Comparison of ENCODE assay signal across 25 mouse cellular contexts in the genomic region with DNA sequence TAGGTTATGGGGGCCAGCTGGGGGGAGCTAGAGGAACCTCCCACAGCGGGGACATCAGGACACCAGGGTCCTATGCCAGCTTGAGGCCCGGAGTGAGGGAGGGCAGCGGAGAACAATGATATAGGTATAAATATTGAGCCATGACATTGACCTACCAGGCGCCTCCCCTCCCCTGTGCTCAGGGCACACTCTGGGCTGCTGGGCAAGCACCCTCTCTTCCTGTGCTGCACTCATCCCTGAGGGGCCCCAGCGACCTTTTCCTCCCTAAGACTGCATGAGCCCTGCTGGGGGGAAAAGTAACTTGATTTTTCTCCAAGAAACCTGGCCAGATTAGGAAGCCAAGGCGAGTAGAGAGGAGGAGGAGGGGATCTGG. TPM values are rescaled to one million over a fixed set of nuclear protein-coding genes. Genes with fewer than 3 reads are reported as not detected.
"Had no signal": no experiment of that assay in that cellular context is flagged by ENCODE, and none has a peak within 500 bp of the region (broad histone marks: within the 10 kb centered on the region; RNA-seq: fewer than 3 reads in every experiment).

No protein-coding gene starts in this region.

RNA-seq across cellular contexts. Expression of a gene that starts 11.4 kb away (rescaled TPM):
- polyA plus RNA-seq: heart, embryonic 10.5 days; heart, embryonic 11.5 days; heart, embryonic 12.5 days; heart, embryonic 13.5 days; heart, embryonic 14.5 days; heart, embryonic 15.5 days; heart, embryonic 16.5 days; heart, postnatal 0 days; hindbrain, embryonic 10.5 days; hindbrain, embryonic 11.5 days; hindbrain, embryonic 12.5 days; hindbrain, embryonic 13.5 days; hindbrain, embryonic 14.5 days; hindbrain, embryonic 15.5 days; hindbrain, embryonic 16.5 days; hindbrain, postnatal 0 days; inflammation-experienced regulatory T-cells, adult 6 months; intestine, embryonic 14.5 days; intestine, embryonic 15.5 days; intestine, embryonic 16.5 days; intestine, postnatal 0 days; kidney, embryonic 15.5 days; kidney, embryonic 16.5 days; large intestine, adult 2 months had no signal

RNA-seq across cellular contexts. Expression of a gene that starts 46.9 kb away (rescaled TPM):
- polyA plus RNA-seq: heart, embryonic 10.5 days; heart, embryonic 11.5 days; heart, embryonic 12.5 days; heart, embryonic 13.5 days; heart, embryonic 14.5 days; heart, embryonic 15.5 days; heart, embryonic 16.5 days; heart, postnatal 0 days; hindbrain, embryonic 10.5 days; hindbrain, embryonic 11.5 days; hindbrain, embryonic 12.5 days; hindbrain, embryonic 13.5 days; hindbrain, embryonic 14.5 days; hindbrain, embryonic 15.5 days; hindbrain, embryonic 16.5 days; hindbrain, postnatal 0 days; inflammation-experienced regulatory T-cells, adult 6 months; intestine, embryonic 14.5 days; intestine, embryonic 15.5 days; intestine, embryonic 16.5 days; intestine, postnatal 0 days; kidney, adult 2 months; kidney, embryonic 15.5 days; kidney, embryonic 16.5 days; large intestine, adult 2 months had no signal
